Mouse (Mus musculus): ENCODE results near the gene Cyp26a1.
A peak's percentile ranks its signal among the peaks of the same experiment; 100 is the strongest.

Cyp26a1 gene

GRCm38 (mm10) chr19:37697651-37698272 lies at the start of gene Cyp26a1:
TSS of gene Cyp26a1 (plus strand) at chr19:37697798.
- DNase-seq = peak; percentile 34

GRCm38 (mm10) chr19:37647994-37648393 lies 49.6 kb upstream of the Cyp26a1 start:
- DNase-seq = no peak

GRCm38 (mm10) chr19:37650526-37650925 lies 47.1 kb upstream of the Cyp26a1 start:
- DNase-seq = no peak

DNA sequence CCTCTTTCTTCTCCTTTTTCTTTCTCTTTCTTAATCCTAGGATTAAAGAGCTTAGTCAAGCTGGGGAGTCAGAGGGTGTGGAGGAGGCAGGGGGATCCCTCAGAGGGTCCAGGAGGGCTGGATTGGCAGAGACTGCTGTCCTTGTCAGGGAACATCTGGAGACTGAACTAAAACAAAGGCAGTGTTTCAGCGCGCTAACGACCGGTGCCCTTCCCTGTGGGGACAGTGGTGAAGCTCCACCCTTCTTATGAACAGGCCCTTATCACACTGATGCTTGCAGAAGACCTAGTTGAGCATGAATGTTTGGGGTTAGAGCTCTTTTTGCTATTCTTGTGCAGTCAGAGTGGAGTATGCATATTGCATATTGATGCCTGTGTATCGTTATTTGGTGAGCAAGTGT lies 43.6 kb upstream of the Cyp26a1 start:
- no peak for DNase-seq

- peak; percentile 51 for DNase-seq
Measured at GRCm38 (mm10) chr19:37656441-37656840, 41.2 kb upstream of the Cyp26a1 start.

DNA sequence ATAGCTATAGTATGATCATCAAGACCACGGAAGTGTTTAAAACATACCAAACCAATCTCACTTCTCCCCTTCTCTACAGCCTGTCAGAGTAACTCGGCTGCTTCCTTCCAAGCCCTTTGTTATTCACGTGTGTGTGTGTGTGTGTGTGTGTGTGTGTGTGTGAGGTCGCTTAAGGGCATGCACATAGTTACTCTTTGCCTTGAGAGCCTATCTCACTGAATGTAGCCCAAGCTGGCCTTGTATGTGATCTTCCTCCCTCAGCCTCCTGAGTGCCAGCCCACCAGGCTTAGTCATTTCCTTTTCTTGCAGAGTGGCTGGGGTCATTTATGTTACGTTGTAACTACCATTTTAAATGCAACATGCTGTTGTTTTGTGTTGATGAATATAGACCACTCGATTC lies 32.3 kb upstream of the Cyp26a1 start:
- DNase-seq = no peak

GRCm38 (mm10) chr19:37667855-37668594 lies 29.6 kb upstream of the Cyp26a1 start:
- DNase-seq = no peak

- no peak for DNase-seq
Measured at GRCm38 (mm10) chr19:37668657-37669056, 28.9 kb upstream of the Cyp26a1 start.

GRCm38 (mm10) chr19:37669486-37669885 lies 28.1 kb upstream of the Cyp26a1 start:
- DNase-seq = no peak

GRCm38 (mm10) chr19:37673393-37673792 lies 24.2 kb upstream of the Cyp26a1 start:
- DNase-seq = no peak

DNA sequence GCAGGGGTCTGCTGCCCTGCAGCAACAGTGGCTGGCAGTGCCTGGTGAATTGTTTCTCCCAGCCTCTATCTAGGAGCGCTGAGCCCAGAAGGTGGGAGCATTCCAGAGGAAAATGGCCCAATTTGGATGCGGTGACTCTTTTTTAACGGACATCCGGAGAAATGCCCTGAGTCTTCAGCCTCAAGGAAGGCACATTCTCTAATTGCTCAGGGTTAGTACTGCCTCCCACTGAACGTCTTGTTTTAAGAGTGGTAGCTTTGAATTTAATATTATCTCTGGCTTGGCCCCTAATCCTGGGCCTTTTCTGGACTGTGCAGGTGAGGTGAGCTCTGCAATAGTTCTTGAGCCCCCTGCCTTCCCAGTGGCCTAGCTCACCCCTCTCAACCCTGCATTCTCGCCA lies 12.3 kb upstream of the Cyp26a1 start, which contains the start of gene Cyp26c1:
TSS of gene Cyp26c1 (plus strand) at position 301 of the 400 bp plus-strand sequence.
- DNase-seq = no peak

- no peak for DNase-seq
Measured at GRCm38 (mm10) chr19:37686347-37686746, 11.3 kb upstream of the Cyp26a1 start.

- no peak for DNase-seq
Measured at GRCm38 (mm10) chr19:37686941-37687850, 10.4 kb upstream of the Cyp26a1 start.

GRCm38 (mm10) chr19:37689478-37689877 lies 8.1 kb upstream of the Cyp26a1 start:
- DNase-seq = no peak

DNA sequence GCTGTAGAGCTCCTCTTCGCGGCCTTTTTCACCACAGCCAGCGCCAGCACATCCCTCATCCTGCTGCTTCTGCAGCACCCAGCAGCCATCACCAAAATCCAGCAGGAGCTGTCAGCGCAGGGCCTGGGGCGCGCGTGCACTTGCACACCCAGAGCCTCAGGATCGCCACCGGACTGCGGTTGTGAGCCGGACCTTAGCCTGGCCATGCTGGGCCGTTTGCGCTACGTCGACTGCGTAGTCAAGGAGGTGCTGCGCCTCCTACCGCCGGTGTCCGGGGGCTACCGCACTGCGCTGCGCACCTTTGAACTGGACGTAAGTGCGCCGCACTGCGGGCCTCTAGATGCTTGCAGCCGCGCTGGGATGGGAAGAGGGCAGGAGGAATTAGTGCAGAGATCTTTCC lies 6.9 kb upstream of the Cyp26a1 start:
- DNase-seq = no peak

GRCm38 (mm10) chr19:37692879-37693278 lies 4.7 kb upstream of the Cyp26a1 start:
- no peak for DNase-seq

DNA sequence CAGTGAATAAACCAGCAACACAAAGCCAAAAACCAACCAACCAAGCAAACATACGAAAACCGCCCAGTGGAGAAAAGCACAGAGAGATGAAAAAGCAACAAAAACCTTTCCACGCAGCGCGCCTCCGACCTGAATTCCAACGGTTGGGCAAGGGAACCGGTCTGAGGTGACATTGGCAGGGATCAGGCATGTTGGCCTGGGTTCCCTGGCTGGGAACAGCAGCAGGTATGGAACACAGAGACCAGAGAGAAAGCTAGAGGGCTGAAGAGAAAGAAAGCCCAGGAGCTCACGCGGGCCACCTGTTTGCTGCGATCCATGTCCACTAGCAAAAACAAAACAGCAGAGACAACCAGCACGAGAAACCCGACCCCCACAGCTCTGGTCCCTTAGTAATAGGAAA lies 2.5 kb upstream of the Cyp26a1 start:
- no peak for DNase-seq

DNA sequence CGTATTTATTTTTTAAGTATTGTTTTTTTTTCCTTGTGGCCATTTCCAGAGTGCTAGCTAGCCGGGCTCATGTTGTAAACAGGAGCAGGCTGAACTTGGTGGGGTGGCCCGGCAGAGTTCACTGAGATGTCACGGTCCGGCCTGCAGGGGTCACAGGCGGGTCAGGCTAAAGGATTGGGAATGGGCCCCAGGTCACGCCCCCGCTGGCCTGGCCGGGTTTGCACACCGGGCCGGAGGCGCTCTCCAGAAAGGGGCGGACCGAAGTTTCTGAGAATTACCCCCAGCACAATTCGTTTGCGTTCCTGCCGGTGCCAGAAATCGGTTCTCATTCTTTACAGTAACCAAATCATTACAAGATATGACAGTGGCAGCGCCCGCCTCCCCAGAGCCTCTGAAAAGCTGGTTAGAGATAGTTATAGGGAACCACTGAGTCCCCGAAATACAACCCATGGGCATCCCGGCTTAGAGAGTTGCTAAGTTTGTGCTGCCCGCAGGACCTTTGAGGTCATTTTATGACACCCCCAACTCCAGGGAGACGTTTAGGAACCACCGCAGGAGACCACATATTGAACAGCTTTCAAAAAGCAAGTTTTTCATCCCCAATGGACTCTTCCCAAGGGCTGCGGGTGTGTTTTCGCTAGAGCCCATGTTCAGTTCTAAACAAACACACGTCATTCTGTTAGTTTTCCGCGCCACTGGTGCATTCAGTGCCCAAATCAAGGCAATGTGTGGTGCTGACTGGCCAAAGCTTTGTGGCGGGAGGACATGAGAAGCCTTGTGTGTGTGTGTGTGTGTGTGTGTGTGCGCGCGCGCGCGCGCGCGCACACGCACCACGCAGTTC lies 1.6 kb upstream of the Cyp26a1 start:
- no peak for DNase-seq

GRCm38 (mm10) chr19:37696603-37697334 lies 829 bp upstream of the Cyp26a1 start:
- DNase-seq = no peak

DNA sequence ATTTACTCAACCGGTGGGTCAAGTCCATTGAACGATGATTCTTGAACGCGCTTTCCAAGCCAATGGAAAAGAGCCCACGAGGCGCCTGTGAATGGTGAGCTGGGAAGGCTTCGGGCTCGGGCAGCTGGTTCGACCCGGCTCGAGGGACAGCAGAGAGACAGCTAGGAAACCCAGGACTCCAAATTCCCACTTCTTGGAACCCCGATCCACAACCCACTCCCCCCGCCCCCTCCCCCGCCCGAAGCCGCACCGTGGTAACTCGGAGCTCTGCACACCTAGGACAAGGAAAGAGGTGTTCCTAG lies 312 bp upstream of the Cyp26a1 start:
- DNase-seq = no peak

- DNase-seq = no peak
Measured at GRCm38 (mm10) chr19:37698273-37699160, 919 bp downstream of the Cyp26a1 start.

Measured in kidney, adult 18-20 months (tissue).